Mouse (Mus musculus) kidney, postnatal 0 days (tissue): ENCODE data around the gene Mrpl38. TPM values are rescaled to one million over a fixed set of nuclear protein-coding genes. Genes with fewer than 3 reads are reported as not detected.
"Not testable (repeated sequence)": the region's sequence is repeated elsewhere in the genome, so short reads cannot be mapped to it uniquely, and the experiment has no call there.

Experiments used
- ATAC-seq: fragments of 200-750 bp; cut with Nextera tagmentation; replicated peaks from 2 replicates; pipeline ENCODE4 v1.8.0; 2017; ENCODE audit warnings: low read depth, moderate number of reproducible peaks, moderate TSS enrichment, moderate library complexity; ENCODE audit not compliant: low FRiP score
- DNase-seq: peaks from one replicate; pipeline ENCODE4 v3.0.0-alpha.2; 2016; ENCODE audit warnings: low spot score
- H3K27ac ChIP-seq: fragments of 300-500 bp; sonication (generic); 2 replicates; pipeline ENCODE4 v1.5.1; 2014; ENCODE audit warnings: mild to moderate bottlenecking
- H3K27me3 ChIP-seq: fragments of 300-500 bp; sonication (generic); 2 replicates; pipeline ENCODE4 v1.6.1; 2014; ENCODE audit warnings: low read length, mixed read lengths; ENCODE audit not compliant: insufficient read depth
- H3K36me3 ChIP-seq: fragments of 300-500 bp; sonication (generic); 2 replicates; pipeline ENCODE4 v1.6.1; 2014; ENCODE audit warnings: low read length, mixed read lengths; ENCODE audit not compliant: insufficient read depth
- H3K4me1 ChIP-seq: fragments of 300-500 bp; sonication (generic); replicated peaks from 2 replicates; pipeline ENCODE4 v1.6.1; 2014; ENCODE audit warnings: antibody characterized with exemption, low read length, mixed read lengths; ENCODE audit not compliant: insufficient read depth
- H3K4me2 ChIP-seq: fragments of 300-500 bp; sonication (generic); 2 replicates; pipeline ENCODE4 v1.6.1; 2014; ENCODE audit warnings: mild to moderate bottlenecking, low read length, moderate library complexity, mixed read lengths
- H3K4me3 ChIP-seq: fragments of 300-500 bp; sonication (generic); replicated peaks from 2 replicates; pipeline ENCODE4 v1.5.1; 2014; ENCODE audit warnings: low read depth, low read length
- H3K9ac ChIP-seq: fragments of 300-500 bp; sonication (generic); 2 replicates; pipeline ENCODE4 v1.6.1; 2014; ENCODE audit warnings: low read depth, low read length
- H3K9me3 ChIP-seq: fragments of 300-500 bp; sonication (generic); replicated peaks from 2 replicates; pipeline ENCODE4 v1.6.1; 2016; ENCODE audit warnings: low read length, inconsistent platforms, mixed read lengths
- CTCF ChIP-seq: IDR thresholded peaks from 2 replicates; pipeline ENCODE4 v1.5.1; 2016; ENCODE audit warnings: antibody characterized with exemption, low read depth, mild to moderate bottlenecking, moderate library complexity
- WGBS: fragments of 180-500 bp; shearing (Covaris S2); extraction: QIAGEN DNeasy Blood & Tissue Kit; methylation state at CpG from one replicate; pipeline ENCODE4 v1.1.7; 2014; 5-methylcytosine and 5-hydroxymethylcytosine counted together
- polyA plus RNA-seq: library from polyadenylated mRNA; unstranded; fragments of >200 nt; fragmentation: Nextera tagmentation; extraction: Ambion mirVana; gene quantifications from 2 replicates; pipeline ENCODE4 v1.2.1, GENCODE M21; 2015

Gene Mrpl38
- polyA plus RNA-seq, 1 experiment from 2014 or later: 81.1 TPM

GRCm38 (mm10) chr11:116099462-116099861 lies 39.2 kb downstream of the Mrpl38 start:
- Histone ChIP-seq H3K4me3 (no peak overlapping the region), H3K36me3 (no peaks in the 10 kb centered on the region), H3K4me1 (peaks cover 54% of the 10 kb centered on the region), H3K4me2 (peak overlapping the region; percentile 38), H3K27ac (peak overlapping the region; percentile 95), H3K27me3 (no peaks in the 10 kb centered on the region), H3K9me3 (no peaks in the 10 kb centered on the region), H3K9ac (0 out of 2 replicates have a peak overlapping the region, but pooled peaks have one; percentile 38)
- no peak for DNase-seq
- no peak for ATAC-seq
- WGBS: 75% methylated on average over 6 of the region's 6 CpGs
- TF ChIP-seq CTCF: no peak

GRCm38 (mm10) chr11:116098711-116099460 lies 39.8 kb downstream of the Mrpl38 start:
- Histone ChIP-seq H3K9me3 (no peaks in the 10 kb centered on the region), H3K4me2 (peak overlapping the region; percentile 38), H3K4me1 (peaks cover 48% of the 10 kb centered on the region), H3K27ac (peak overlapping the region; percentile 95), H3K36me3 (no peaks in the 10 kb centered on the region), H3K27me3 (no peaks in the 10 kb centered on the region), H3K4me3 (no peak overlapping the region), H3K9ac (peak overlapping the region; percentile 38; the same call in 1 of the 2 replicates)
- TF ChIP-seq CTCF: no peak
- DNase-seq (peak; percentile 54), ATAC-seq (peak; percentile 79)
- 34% methylated on average over 14 of the region's 14 CpGs for WGBS

DNA sequence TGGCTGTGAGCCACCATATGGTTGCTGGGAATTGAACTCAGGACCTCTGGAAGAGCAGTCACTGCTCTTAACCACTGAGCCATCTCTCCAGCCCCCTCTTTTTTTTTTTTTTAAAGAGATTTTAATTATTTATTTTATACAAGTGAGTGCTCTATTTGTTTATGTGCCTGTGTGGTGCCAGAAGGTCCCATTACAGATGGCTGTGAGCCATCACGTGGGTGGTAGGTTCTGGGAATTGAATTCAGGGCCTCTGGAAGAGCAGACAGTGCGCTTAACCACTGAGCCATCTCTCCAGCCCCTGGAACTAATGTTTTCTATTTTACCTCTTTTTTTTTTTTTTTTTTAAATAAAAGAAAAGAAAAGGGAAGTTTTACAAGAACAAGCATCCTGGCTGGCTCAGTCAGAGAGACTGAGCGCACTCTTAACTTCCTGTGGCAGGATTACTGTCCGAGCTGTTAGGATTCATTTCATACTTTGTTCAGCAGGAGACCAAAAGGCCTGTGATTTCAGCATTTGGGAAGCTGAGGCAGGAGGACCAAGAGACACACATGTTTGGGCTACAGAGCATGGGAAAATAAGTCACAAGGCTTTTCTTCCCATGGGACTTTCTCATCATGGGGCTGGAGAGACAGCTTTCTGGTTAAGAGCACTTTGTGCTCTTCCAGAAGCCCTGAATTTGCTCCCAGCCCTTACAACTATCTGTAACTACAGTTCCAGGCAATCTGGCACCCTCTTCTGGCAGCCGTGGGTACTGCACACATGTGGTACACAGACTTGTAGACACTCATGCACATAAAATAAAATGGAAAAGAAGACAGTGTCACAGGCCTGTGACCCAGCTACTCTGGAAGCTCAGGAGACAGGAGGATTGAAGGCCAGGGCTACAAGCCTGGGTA lies 42.2 kb downstream of the Mrpl38 start:
- Histone ChIP-seq H3K4me3 (no peak overlapping the region), H3K27me3 (no peaks in the 10 kb centered on the region), H3K9me3 (no peaks in the 10 kb centered on the region), H3K4me1 (peaks cover 29% of the 10 kb centered on the region), H3K4me2 (no peak overlapping the region), H3K36me3 (no peaks in the 10 kb centered on the region), H3K27ac (no peak overlapping the region), H3K9ac (no peak overlapping the region)
- DNase-seq: no peak
- no peak for ATAC-seq
- peak; percentile 67 for TF ChIP-seq CTCF
- WGBS: 88% methylated on average over 5 of the region's 5 CpGs

DNA sequence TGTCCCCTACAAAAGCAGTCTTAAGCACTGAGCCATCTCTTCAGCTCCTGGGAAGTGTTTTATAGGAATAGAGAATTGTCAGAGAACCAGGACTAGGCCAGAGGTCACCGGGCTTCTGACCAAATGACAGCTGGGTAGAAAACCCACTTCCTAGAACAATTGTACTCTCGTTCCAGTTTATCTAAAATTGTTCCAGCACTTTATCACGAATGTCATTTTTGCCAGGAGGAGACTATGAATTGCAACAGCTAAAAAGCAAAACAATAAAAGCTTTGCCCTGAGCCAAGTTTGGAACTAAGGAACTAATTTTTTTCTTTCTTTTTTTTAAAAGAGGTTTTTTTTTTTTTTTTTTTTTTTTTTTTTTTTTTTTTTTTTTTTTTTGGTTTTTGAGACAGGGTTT lies 43.1 kb downstream of the Mrpl38 start:
- TF ChIP-seq CTCF: no peak
- Histone ChIP-seq H3K27ac (no peak overlapping the region), H3K4me2 (no peak overlapping the region), H3K4me1 (peaks cover 25% of the 10 kb centered on the region), H3K4me3 (no peak overlapping the region), H3K27me3 (no peaks in the 10 kb centered on the region), H3K9me3 (no peaks in the 10 kb centered on the region), H3K9ac (no peak overlapping the region), H3K36me3 (no peaks in the 10 kb centered on the region)
- DNase-seq (peak; percentile 55), ATAC-seq (no peak)
- WGBS: 58% methylated on average over 3 of the region's 3 CpGs

DNA sequence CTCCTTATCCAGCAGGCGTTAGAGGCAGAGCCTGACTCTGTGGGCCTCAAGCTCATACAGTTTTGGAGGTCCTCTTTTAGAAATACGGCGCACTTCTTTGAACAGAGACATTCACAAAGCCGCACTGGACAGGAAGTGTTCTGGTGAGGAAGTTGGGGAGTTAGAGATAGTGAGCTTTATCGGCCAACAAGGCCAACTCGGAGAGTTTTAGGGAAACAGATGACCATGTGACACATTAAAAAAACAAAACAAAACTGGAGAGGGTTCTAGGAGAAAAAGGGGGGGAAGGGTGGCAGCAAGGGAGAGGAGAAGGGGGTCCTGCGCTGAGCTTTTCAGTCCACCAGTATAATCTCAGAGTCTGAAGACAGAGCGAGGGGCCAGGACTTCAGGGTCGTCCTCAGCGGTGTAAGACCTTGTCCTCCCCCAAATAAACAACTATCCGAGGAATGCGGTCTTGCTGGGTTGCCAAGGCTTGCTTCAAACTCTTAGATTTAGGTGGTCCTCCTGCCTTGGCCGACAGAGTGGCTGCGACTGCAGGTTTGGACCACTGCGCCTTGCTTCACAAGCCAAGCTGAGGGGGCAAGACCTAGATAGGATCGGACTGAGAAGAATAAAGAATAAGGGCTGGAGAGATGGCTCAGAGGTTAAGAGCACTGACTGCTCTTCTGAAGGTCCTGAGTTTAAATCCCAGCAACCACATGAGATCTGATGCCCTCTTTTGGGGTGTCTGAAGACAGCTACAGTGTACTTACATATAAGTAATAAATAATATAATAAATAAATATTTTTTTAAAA lies 44.7 kb downstream of the Mrpl38 start:
- Histone ChIP-seq H3K27me3 (no peaks in the 10 kb centered on the region), H3K4me2 (no peak overlapping the region), H3K9me3 (no peaks in the 10 kb centered on the region), H3K9ac (no peak overlapping the region), H3K27ac (peak overlapping the region; percentile 60; the same call in 1 of the 2 replicates), H3K36me3 (no peaks in the 10 kb centered on the region), H3K4me3 (no peak overlapping the region), H3K4me1 (peaks cover 9% of the 10 kb centered on the region)
- TF ChIP-seq CTCF: no peak
- peak; percentile 52 for DNase-seq
- 46% methylated on average over 16 of the region's 16 CpGs for WGBS
- no peak for ATAC-seq

DNA sequence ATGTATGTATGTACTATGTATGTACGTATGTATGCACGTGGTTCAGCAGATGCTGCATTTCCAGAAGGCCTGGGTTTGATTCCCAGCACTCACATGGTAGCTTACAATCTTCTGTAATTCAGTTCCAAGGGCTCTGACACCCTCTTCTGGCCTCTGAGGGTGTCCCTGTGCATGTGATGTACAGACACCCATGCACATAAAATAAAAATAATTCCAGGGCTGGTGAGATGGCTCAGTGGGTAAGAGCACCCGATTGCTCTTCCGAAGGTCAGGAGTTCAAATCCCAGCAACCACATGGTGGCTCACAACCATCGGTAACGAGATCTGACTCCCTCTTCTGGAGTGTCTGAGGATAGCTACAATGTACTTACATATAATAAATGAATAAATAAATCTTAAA lies 45.7 kb downstream of the Mrpl38 start:
- WGBS: 92% methylated on average over 6 of the region's 6 CpGs
- not testable (repeated sequence) for ATAC-seq, DNase-seq, H3K9me3 ChIP-seq, H3K4me2 ChIP-seq, H3K27ac ChIP-seq, H3K9ac ChIP-seq, H3K4me1 ChIP-seq, H3K4me3 ChIP-seq, H3K36me3 ChIP-seq, H3K27me3 ChIP-seq
